Mouse (Mus musculus) CH12.LX (cell line): Measurements from ENCODE around the gene Olfr693. TPM values are rescaled to one million over a fixed set of nuclear protein-coding genes. Genes with fewer than 3 reads are reported as not detected.

ENCODE experiments used
- DNase-seq: peaks from one replicate; pipeline ENCODE4 v3.0.0-alpha.2; 2013; ENCODE audit errors: extremely low read depth
- H3K27ac ChIP-seq: 2 replicates; pipeline ENCODE4 v1.5.1; 2012; ENCODE audit warnings: low read depth, mild to moderate bottlenecking, control low read depth, moderate library complexity; ENCODE audit not compliant: insufficient read depth
- H3K27me3 ChIP-seq: replicated peaks from 2 replicates; pipeline ENCODE3; 2012; ENCODE audit warnings: inconsistent platforms
- H3K36me3 ChIP-seq, 2 experiments: replicated peaks in 1 of 2; 2 replicates each; pipeline versions ENCODE3 to v1.6.1; 2012; ENCODE audit warnings: inconsistent platforms in 1 of 2, low read length in 1 of 2, mild to moderate bottlenecking in 1 of 2, mixed read lengths in 1 of 2, moderate library complexity in 1 of 2; ENCODE audit not compliant: control insufficient read depth in 1 of 2, insufficient read depth in 1 of 2
- H3K4me1 ChIP-seq, 2 experiments: 2 replicates each; pipeline ENCODE4 v1.6.1; 2012; ENCODE audit warnings: inconsistent platforms in 1 of 2, moderate library complexity in 1 of 2; ENCODE audit not compliant: insufficient read depth in 2 of 2, control insufficient read depth in 1 of 2
- H3K4me2 ChIP-seq: 2 replicates; pipeline ENCODE4 v1.6.1; 2012; ENCODE audit warnings: low read depth, mild to moderate bottlenecking, control low read depth; ENCODE audit not compliant: poor library complexity, insufficient read depth, severe bottlenecking
- H3K4me3 ChIP-seq, 3 experiments: fragments of 150-350 bp in 1 of 3; sonication (generic) in 1 of 3; replicated peaks in 1 of 3; 2 replicates each; pipeline versions ENCODE3 to v1.5.1; 2011 to 2012; ENCODE audit warnings: low read depth in 2 of 3, low read length in 2 of 3, mild to moderate bottlenecking in 2 of 3, moderate library complexity in 2 of 3, control low read depth in 1 of 3, improper control_type of control experiment in 1 of 3, inconsistent platforms in 1 of 3, mixed read lengths in 1 of 3; ENCODE audit not compliant: poor library complexity in 1 of 3
- H3K79me2 ChIP-seq: replicated peaks from 2 replicates; pipeline ENCODE4 v1.6.1; 2012; ENCODE audit warnings: mild to moderate bottlenecking, moderate library complexity; ENCODE audit not compliant: control insufficient read depth, poor library complexity, insufficient read depth, severe bottlenecking; ENCODE audit errors: extremely low read depth
- H3K9ac ChIP-seq: 2 replicates; pipeline ENCODE4 v1.6.1; 2012; ENCODE audit warnings: low read depth, mild to moderate bottlenecking, control low read depth, moderate library complexity; ENCODE audit not compliant: insufficient read depth
- H3K9me3 ChIP-seq: replicated peaks from 2 replicates; pipeline ENCODE3; 2012; ENCODE audit warnings: low read length, inconsistent platforms, mixed read lengths
- BHLHE40 ChIP-seq: IDR thresholded peaks from 2 replicates; pipeline ENCODE4 v1.6.1; 2011; ENCODE audit warnings: mild to moderate bottlenecking, low read depth, low read length, improper control_type of control experiment
- CHD1 ChIP-seq: IDR thresholded peaks from 2 replicates; pipeline ENCODE4 v1.6.1; 2012; ENCODE audit warnings: low read depth, low read length, improper control_type of control experiment, inconsistent platforms
- CHD2 ChIP-seq: IDR thresholded peaks from 2 replicates; pipeline ENCODE4 v1.6.1; 2011; ENCODE audit warnings: low read length, improper control_type of control experiment
- CTCF ChIP-seq, 2 experiments: IDR thresholded peaks in 1 of 2; conservative IDR thresholded peaks in 1 of 2; 2 replicates each; pipeline ENCODE4 v1.5.1; 2011 to 2012; ENCODE audit warnings: low read depth in 2 of 2, low read length in 2 of 2, improper control_type of control experiment in 1 of 2, inconsistent platforms in 1 of 2, mild to moderate bottlenecking in 1 of 2, moderate library complexity in 1 of 2
- E2F4 ChIP-seq: IDR thresholded peaks from 2 replicates; pipeline ENCODE4 v1.6.1; 2011; ENCODE audit warnings: low read depth, low read length, improper control_type of control experiment; ENCODE audit not compliant: insufficient replicate concordance
- ELF1 ChIP-seq: IDR thresholded peaks from 2 replicates; pipeline ENCODE4 v1.6.1; 2014; ENCODE audit warnings: low read depth, mild to moderate bottlenecking, inconsistent platforms, low read length, improper control_type of control experiment
- ETS1 ChIP-seq: conservative IDR thresholded peaks from 2 replicates; pipeline ENCODE4 v1.6.1; 2012; ENCODE audit warnings: low read depth, mild to moderate bottlenecking, inconsistent platforms, low read length, improper control_type of control experiment, moderate library complexity
- GABPA ChIP-seq: IDR thresholded peaks from 2 replicates; pipeline ENCODE4 v1.6.1; 2012; ENCODE audit warnings: low read depth, low read length, improper control_type of control experiment, inconsistent platforms; ENCODE audit not compliant: insufficient replicate concordance
- JUN ChIP-seq: IDR thresholded peaks from 2 replicates; pipeline ENCODE4 v1.6.1; 2011; ENCODE audit warnings: low read depth, mild to moderate bottlenecking, low read length, improper control_type of control experiment, moderate library complexity; ENCODE audit not compliant: insufficient read depth
- MAX ChIP-seq: IDR thresholded peaks from 2 replicates; pipeline ENCODE4 v1.6.1; 2011; ENCODE audit warnings: low read length, improper control_type of control experiment
- MAZ ChIP-seq: IDR thresholded peaks from 2 replicates; pipeline ENCODE4 v1.6.1; 2012; ENCODE audit warnings: low read depth, mild to moderate bottlenecking, inconsistent platforms, low read length, improper control_type of control experiment, moderate library complexity
- NELFE ChIP-seq: IDR thresholded peaks from 2 replicates; pipeline ENCODE4 v1.6.1; 2011; ENCODE audit warnings: low read depth, low read length, improper control_type of control experiment
- NRF1 ChIP-seq: IDR thresholded peaks from 2 replicates; pipeline ENCODE4 v1.6.1; 2014; ENCODE audit warnings: low read depth, mild to moderate bottlenecking, inconsistent platforms, low read length, improper control_type of control experiment, moderate library complexity
- POLR2A ChIP-seq: IDR thresholded peaks from 2 replicates; pipeline ENCODE4 v1.6.1; 2011; ENCODE audit warnings: low read depth, mild to moderate bottlenecking, improper control_type of control experiment, low read length
- POLR2AphosphoS2 ChIP-seq: IDR thresholded peaks from 2 replicates; pipeline ENCODE4 v1.6.1; 2011; ENCODE audit warnings: low read depth, low read length, improper control_type of control experiment
- RAD21 ChIP-seq: IDR thresholded peaks from 2 replicates; pipeline ENCODE4 v1.6.1; 2011; ENCODE audit warnings: low read depth, mild to moderate bottlenecking, low read length, improper control_type of control experiment, moderate library complexity
- RCOR1 ChIP-seq: conservative IDR thresholded peaks from 2 replicates; pipeline ENCODE4 v1.6.1; 2012; ENCODE audit warnings: low read depth, mild to moderate bottlenecking, inconsistent platforms, low read length, improper control_type of control experiment
- UBTF ChIP-seq: IDR thresholded peaks from 2 replicates; pipeline ENCODE4 v1.6.1; 2012; ENCODE audit warnings: low read depth, mild to moderate bottlenecking, inconsistent platforms, low read length, improper control_type of control experiment, moderate library complexity
- USF1 ChIP-seq: IDR thresholded peaks from 2 replicates; pipeline ENCODE4 v1.6.1; 2014; ENCODE audit warnings: low read depth, mild to moderate bottlenecking, inconsistent platforms, low read length, improper control_type of control experiment
- USF2 ChIP-seq: conservative IDR thresholded peaks from 2 replicates; pipeline ENCODE4 v1.6.1; 2011; ENCODE audit warnings: low read depth, low read length, improper control_type of control experiment
- ZMIZ1 ChIP-seq: IDR thresholded peaks from 2 replicates; pipeline ENCODE4 v1.6.1; 2012; ENCODE audit warnings: low read depth, mild to moderate bottlenecking, inconsistent platforms, low read length, improper control_type of control experiment
- ZNF384 ChIP-seq: IDR thresholded peaks from 2 replicates; pipeline ENCODE4 v1.6.1; 2012; ENCODE audit warnings: low read depth, low read length, improper control_type of control experiment, inconsistent platforms
- dilution Hi-C: fragments of 300-500 bp; cut with MboI; formaldehyde crosslinking; loops from 2 replicates; pipeline ENCODE4 v1.14.3; 2020; ENCODE audit warnings: low sequenced_read_pairs; ENCODE audit not compliant: extremely low pct_unique_long_range_greater_than_20kb, extremely low pct_ligation_motif_present
- in situ Hi-C: fragments of 300-500 bp; cut with MboI; formaldehyde crosslinking; loops from 3 replicates; pipeline ENCODE4 v1.14.3; 2019; ENCODE audit warnings: low sequenced_read_pairs, low pct_ligation_motif_present, low pct_unique_long_range_greater_than_20kb, mixed read lengths
- polyA plus RNA-seq: library from polyadenylated mRNA; unstranded; fragments of >175 nt; gene quantifications from 2 replicates; pipeline ENCODE4 v1.2.1, GENCODE M21; 2012; ENCODE audit warnings: low read depth; ENCODE audit not compliant: insufficient read length
- total RNA-seq, 2 experiments: library from RNA; depleted of rRNA; stranded (reverse); fragments of 300-350 nt in 1 of 2; fragments of >200 nt in 1 of 2; gene quantifications; 2 replicates each; pipeline ENCODE4 v1.2.3; 2012 to 2014

Gene Olfr693
- total and polyA plus RNA-seq, 3 experiments: not detected

DNA sequence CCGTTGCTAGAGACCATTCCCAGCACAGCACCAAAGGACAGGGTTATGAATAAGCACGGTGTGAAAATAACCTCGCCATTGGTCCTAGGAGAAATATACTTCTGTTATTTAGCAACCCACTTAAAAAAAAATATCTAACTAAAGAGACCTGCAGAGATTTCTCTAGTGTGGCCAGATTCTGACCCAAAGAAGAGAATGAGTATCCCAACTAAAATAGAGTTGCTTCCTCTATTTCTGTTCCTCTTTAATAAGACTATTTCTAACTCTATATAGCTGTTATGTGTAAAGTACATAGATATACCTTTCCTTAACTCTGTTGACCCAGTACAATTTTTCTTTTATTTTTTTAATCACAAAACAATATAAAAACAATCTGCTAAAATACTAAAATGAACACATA, 12.6 kb upstream of the Olfr693 start:
- in situ Hi-C loops (no loop called here), dilution Hi-C loops (no loop called here)
- no peaks in the 10 kb centered on the region for H3K27me3 ChIP-seq
- no peaks in the 10 kb centered on the region for H3K36me3 ChIP-seq
- no peak overlapping the region for H3K4me3 ChIP-seq
- no peaks in the 10 kb centered on the region for H3K4me1 ChIP-seq
- no peaks in the 10 kb centered on the region for H3K79me2 ChIP-seq
- no peaks in the 10 kb centered on the region for H3K9me3 ChIP-seq
- H3K4me2 ChIP-seq: no peak overlapping the region
- TF ChIP-seq E2F4: no peak
- TF ChIP-seq NRF1: no peak
- no peak for TF ChIP-seq USF1
- no peak for TF ChIP-seq ZNF384
- no peak for TF ChIP-seq JUN
- no peak for TF ChIP-seq UBTF
- TF ChIP-seq NELFE: no peak
- no peak for TF ChIP-seq CTCF (conservative IDR thresholded peaks at IDR 0.05 in 1 of 2, IDR thresholded peaks at IDR 0.05 in 1 of 2; ENCODE audit: low read depth in 2 of 2, low read length in 2 of 2)
- no peak for TF ChIP-seq BHLHE40
- no peak for TF ChIP-seq CHD1
- TF ChIP-seq CHD2: no peak
- no peak for TF ChIP-seq RCOR1
- no peak for TF ChIP-seq ELF1
- TF ChIP-seq POLR2A: no peak
- no peak for TF ChIP-seq USF2
- TF ChIP-seq MAZ: no peak
- no peak for TF ChIP-seq POLR2AphosphoS2
- H3K9ac ChIP-seq: no peak overlapping the region
- no peak for DNase-seq
- no peak overlapping the region for H3K27ac ChIP-seq

DNA sequence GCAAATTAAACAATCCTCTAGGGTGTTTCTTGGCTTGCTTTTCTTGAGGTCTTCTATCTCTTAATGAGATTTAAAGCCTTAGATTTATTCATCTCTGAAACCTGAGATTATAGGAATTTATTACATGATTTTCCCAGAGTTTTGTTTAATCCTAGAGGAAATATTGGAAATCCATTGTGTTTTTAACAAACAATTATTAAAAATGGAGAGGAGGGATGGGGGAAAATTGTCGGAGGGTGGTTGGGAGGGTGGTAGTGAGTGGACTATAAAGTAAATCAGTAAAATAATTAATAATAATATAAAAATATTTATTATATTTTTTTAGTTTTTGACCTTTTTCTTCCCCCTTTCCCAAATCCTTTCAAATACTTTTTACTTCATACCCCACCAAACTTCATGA, 11.3 kb upstream of the Olfr693 start, which contains the start of gene Olfr694:
TSS of gene Olfr694 (minus strand) at position 101 of the 400 bp plus-strand sequence.
- no peak within 1 kb of the TSS for H3K4me3 ChIP-seq
- no peaks in the 10 kb centered on the region for H3K36me3 ChIP-seq
- dilution Hi-C loops (no loop called here), in situ Hi-C loops (no loop called here)
- H3K27me3 ChIP-seq: no peaks in the 10 kb centered on the region
- DNase-seq: no peak
- H3K9me3 ChIP-seq: no peaks in the 10 kb centered on the region
- H3K27ac ChIP-seq: no peak within 1 kb of the TSS
- no peaks in the 10 kb centered on the region for H3K79me2 ChIP-seq
- no peak within 1 kb of the TSS for H3K9ac ChIP-seq
- TF ChIP-seq ETS1: no peak
- no peak for TF ChIP-seq ZMIZ1
- TF ChIP-seq CHD2: no peak
- TF ChIP-seq RAD21: no peak
- TF ChIP-seq GABPA: no peak
- no peak for TF ChIP-seq MAX
- H3K4me2 ChIP-seq: no peak within 1 kb of the TSS
- H3K4me1 ChIP-seq: no peaks in the 10 kb centered on the region
